Mouse (Mus musculus) inflammation-experienced regulatory T-cells, adult 16 weeks (primary cell): ENCODE measurements around the gene Map2k5. TPM values are rescaled to one million over a fixed set of nuclear protein-coding genes. Genes with fewer than 3 reads are reported as not detected.

Experiments
- polyA plus RNA-seq: library from polyadenylated mRNA; unstranded; fragments of 100-300 nt; shearing (Covaris generic); gene quantifications from one replicate; pipeline ENCODE4 v1.2.1, GENCODE M21; 2017

The Map2k5 gene
- polyA plus RNA-seq, result 19.0 TPM

DNA sequence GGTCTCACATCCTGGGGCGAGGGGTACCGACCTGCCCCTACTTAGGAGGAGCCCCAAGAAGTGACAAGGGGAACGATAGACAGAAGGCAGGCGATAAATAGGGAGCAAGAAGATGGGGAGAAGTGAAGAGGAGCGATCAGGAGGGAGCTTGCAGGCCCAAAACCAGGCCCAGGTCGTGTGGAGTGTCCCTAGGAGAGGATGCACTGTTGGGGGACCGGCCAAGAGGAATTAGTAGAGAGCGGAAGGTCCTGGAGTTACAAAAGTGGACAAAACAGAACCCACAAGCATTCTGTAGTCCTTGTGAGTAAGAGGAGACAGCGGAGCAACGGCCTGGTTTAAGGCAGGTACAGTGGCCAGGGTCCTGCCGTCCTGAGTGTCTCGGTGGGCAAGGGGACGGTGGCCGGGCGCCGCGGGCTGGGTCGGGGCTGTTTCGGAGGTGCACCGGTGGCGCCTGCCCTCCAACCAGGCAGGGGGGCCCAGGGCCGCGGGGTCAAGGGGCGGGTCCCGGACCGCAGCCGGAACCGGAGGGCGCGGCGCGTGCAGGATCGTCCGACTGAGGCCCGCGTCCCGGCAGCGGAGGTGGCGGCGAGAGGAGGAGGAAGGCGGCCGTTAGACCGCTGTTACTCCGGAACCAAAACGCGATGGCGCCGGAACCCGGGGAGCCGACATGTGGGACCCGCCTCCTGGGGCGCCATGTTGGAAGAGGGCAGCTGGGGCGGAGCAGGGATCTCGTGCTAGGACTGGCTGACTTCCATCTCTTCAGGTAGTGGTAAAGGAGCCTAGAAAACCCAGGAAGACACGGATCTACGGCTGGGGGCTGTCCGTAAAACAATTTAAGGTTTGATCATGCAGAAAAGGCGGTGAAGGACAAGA, at the start of gene Map2k5:
TSS of gene Map2k5 (minus strand) at position 633 of the 873 bp plus-strand sequence.

DNA sequence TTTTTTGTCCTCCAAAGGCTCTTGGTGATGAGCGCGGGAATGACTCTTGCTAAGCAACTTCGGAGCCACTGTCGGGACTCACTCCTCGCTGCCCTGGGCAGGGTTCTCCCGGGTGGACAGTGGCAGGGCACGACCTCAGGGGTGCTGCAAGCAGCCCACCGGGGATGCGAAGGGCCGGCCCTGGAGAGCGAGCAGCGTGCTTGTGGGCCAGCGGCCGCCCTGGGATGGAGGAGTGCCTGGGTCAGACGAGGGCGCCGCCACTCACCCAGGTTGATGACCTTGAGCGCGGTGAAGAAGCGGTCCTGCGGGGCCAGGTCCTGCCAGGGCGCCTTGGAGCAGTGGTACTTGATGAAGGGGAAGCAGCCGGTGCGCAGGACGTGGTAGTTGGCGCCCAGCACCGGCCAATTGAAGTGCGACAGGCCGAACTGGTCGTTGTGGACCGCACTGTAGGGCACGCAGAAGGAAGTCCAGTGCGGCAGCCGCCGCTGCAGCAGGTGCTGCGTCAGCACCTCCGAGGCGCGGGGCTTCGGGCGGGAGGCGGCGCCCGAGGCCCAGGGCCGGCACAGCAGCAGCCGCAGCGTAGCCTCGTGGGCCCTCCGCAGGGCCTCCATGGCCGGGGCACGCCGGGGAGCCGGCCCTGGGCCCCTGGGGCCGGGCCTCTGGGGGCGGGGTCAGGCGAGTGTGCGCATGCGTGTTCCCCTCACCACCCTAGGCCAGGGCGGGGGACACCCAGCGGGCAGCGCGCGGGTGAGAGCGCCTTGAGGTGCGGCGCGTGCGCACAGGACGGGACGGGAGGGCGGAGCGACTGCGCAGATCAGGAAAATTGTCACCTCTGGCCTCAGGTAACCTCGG, 21.1 kb upstream of the Map2k5 start, which contains the start of gene 2300009A05Rik:
TSS of gene 2300009A05Rik (minus strand) at position 636 of the 852 bp plus-strand sequence.

DNA sequence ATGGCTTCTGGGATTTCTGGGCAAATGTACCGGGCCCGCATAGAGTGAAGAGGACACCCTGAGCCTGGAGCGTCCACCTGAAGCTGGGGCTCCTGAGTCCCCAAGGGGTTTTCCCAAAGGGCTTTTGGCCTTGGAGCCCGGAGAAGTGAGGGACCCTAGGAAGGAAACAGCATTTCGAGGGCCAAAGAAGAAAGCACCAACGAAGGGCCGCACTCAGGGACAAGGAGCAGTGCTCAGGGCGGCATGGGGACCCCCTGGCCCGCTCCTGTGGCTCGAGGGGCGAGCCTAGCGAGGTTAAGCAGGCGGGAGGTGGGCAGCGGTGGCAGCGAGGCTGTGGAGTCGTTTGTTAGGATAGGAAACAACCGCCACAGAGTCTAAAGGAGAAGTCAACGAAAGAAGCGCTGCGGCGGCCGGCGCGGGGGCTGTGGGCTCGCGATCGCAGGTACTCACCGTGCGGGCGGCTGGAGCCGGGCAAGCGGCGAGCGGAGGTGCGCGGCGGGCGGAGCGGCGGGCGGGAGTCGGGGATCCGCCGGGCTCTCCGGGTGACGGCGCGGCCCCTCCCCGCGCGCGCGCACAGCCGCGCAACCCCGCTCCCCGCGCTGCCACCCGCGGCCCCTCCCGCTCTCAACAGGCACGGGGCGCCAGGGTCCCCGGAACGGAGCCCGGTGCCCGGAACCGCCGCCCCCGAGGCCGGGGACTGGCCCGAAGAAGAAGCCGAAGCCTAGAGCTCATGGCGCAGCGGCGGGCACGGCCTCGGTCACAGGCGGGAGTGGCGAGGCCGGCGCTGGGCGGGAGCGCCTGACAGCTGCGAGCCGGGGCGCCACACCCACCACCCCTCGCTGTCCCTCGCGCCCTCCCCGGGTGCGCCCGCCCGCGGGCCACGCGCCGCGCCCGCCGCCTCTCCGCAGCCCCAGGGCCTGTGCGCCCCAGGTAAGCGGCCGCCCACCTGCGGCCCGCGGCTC, 229.0 kb downstream of the Map2k5 start, which contains the start of gene Skor1:
TSS of gene Skor1 (minus strand) at position 552 of the 962 bp plus-strand sequence.

Other genes starting within 250 kb of the Map2k5 start
- not detected for gene Skor1, start 228.9 kb downstream of the Map2k5 start, polyA plus RNA-seq
- 12.0 TPM for gene 2300009A05Rik, start 21.3 kb upstream of the Map2k5 start, polyA plus RNA-seq
- gene Iqch, start 224.6 kb upstream of the Map2k5 start, polyA plus RNA-seq, result not detected
- 61.7 TPM for gene Aagab, start 224.8 kb upstream of the Map2k5 start, polyA plus RNA-seq